Mouse (Mus musculus) liver, postnatal 0 days (tissue): ENCODE measurements around the gene Kiss1.

Source experiments
- CTCF ChIP-seq: sonication (generic); IDR thresholded peaks from 2 replicates; pipeline ENCODE4 v1.5.1; 2016; ENCODE audit warnings: antibody characterized with exemption, low read depth
- EP300 ChIP-seq: IDR thresholded peaks from 2 replicates; pipeline ENCODE4 v1.6.1; 2016; ENCODE audit warnings: antibody characterized with exemption, low read depth, mild to moderate bottlenecking

- TF ChIP-seq CTCF (no peak), EP300 (no peak)
These were observed 49.8 kb downstream of the Kiss1 start for GRCm38 (mm10) chr1:133371431-133371830.
